Mouse (Mus musculus): ENCODE measurements around the gene Lrrc1. TPM values are rescaled to one million over a fixed set of nuclear protein-coding genes. Genes with fewer than 3 reads are reported as not detected.

Gene Lrrc1
- polyA plus RNA-seq, 1 experiment = 33.2 TPM

DNA sequence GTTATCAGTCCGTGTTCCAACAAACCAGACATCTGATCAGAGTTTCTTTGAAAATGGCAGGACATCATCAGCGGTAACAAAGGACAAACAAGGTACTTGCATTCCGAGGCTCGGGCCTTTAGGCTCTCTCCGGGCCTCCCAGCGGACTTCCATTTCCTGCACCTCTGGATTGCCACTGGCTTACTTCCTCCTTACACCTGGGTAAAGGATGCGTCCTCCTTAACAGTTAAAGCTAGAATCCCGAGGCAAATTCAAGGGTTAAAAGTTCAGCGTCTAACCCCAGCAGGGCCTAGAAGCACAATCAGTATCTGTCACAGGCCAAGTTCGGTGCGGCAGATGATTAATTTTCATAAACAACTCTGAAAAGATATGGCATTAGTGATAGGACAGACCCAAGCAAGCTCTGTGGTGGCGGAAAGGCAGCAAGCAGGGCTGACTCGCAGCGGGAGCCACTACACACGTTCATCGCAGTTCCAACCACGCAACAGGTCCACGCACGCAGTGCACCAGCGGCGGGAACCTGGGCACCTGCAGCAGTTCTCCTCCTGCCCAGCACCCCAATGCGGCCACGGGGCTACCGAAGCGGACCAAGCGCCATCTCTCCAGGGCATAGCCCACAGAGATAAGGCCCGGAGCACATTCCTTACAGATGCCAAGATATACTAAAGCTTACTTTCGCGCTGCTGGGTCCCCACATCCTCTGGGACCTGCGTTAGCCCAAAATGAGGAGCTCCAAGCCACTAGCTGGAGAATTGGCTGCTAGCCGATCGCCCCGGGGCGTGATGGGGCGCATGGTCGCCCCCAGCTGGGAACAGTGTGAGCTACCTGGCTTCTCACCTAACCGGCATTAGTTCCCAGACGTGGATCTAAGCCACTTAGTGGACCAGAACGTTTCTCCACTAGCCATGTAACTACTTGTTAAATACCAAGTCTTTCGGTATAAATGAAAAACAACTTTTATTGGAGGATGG lies 1.0 kb downstream of the Lrrc1 start:
- peak; percentile 56 for DNase-seq (ENCODE audit: low spot score)

DNA sequence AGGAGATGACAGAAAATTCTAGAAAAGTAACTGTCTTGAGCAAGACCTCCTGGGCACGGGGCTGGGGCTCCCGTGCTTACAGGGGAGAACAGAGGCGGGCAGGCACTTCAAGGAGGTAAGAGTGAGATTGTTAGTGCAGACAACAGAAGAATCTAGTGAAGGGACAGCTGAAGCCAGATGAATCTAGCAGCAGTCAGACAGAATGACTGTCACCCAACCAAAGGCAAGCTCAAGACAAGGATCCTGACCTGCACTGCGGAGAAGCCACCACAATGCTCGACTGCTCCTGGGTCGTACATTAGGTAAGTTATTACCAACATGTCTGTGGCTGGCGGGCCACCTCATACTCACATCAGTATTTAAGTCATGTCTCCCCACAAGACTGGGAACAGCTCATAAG lies 3.1 kb downstream of the Lrrc1 start:
- DNase-seq (ENCODE audit: low spot score) = no peak

DNA sequence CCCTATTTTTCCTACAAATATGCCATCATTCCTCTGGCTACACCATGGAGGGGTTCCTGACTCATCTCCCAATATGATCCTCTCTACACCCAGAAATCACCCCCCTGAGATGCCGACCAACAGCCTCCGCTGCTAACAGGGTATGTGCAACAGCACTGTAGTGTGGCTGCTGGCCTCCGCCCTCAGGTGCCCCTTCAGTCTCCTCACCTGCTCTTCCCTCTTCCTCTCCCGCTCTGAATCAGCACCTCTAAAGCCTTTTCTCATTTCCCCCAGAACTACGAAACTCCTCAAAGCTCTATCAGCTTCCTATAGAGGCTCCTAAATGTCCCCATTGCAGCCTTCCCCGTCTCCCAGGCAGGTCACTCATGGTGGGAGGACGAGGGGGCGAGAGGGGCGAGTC lies 5.4 kb downstream of the Lrrc1 start:
- DNase-seq (ENCODE audit: low spot score) = no peak

DNA sequence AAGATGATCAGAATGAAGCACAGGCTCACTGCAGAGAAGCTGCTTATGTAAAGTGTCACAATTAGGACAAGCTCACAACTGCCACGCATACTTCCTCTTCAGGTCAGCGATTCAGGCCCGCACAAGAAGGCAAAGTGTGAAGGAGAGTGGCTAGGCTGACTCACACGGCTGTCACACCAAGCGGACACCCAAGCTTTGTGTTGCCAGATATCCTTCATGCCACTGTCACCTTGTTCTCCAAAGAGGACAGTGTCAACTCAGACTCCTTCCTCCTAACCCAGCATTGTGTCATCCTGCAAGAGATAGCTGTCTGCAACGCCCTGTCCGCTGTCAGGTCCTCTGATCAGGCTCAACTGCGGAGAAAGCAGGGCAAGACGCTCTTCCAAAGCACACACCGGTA lies 7.3 kb downstream of the Lrrc1 start:
- DNase-seq (ENCODE audit: low spot score) = no peak

DNA sequence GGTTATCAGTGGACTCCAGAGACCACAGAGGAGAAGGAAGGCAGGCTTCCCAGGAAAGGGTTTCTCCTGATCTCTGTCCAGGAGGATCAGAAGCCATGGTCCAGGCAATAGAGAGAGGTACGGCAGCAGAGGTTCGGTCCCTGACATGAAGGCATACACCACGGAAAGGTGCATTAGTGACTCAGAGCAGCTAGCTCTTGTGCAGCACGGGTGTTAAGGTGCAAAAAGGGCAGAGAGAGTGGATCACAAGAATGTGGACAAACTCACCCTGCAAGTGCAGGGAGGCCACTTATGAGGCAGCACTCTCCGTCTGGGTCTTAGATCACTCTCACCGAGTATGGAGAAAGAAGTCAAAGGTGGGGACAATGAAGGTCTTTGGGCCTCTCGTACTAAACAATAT lies 7.8 kb downstream of the Lrrc1 start:
- DNase-seq (ENCODE audit: low spot score) = no peak

DNA sequence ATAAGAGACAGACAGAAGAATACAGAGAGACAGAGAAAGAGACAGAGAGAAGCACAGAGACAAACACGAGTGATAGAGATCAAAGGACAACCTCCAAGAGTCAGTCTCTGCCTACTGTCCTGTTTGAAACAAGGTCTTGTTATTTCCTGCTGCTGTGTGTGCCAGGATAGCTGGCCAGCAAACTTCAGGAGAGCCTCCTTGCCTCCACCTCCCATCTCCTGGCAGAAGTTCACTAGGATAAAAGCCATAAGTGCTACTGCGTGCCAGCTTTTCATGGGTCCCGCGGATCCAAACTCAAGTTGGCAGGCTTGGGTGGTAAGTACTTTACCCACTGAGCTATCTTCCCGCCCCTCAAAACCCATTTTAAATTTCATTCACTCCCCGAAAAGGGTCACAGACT lies 8.4 kb downstream of the Lrrc1 start:
- DNase-seq (ENCODE audit: low spot score) = no peak

DNA sequence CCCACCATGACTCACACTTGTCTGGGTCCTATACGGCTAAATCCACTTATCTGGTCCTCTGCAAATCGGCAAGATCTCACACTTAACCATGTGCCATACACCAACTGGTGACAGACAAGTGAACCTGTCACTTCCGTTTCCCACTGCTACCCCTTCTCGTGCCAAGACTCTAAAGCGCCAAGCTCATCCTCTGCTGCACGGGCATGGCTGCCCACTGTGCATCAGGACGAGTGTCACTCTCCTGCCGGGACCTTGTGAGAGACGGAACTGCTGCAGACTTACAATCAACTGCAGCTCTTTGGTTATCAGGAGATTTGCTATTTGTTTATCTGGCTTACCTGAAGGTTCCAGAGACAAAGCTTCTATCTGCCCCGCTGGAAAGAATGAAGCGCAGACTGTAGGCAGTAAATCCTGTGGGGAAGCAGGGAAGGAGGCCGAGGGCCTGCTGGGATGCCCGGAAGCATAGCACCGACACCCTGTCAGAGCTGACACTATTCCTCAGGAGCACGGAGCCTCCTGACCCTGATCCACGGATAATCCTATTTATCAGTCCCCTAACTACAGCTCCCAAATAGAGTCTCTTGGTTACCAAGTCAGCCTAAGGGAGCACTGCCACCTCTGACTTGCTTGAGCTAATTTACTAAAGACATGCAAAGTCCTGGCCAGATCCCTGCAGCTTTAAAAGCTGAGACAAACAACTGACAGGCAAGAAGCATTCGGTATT lies 9.5 kb downstream of the Lrrc1 start:
- no peak for DNase-seq (ENCODE audit: low spot score)

DNA sequence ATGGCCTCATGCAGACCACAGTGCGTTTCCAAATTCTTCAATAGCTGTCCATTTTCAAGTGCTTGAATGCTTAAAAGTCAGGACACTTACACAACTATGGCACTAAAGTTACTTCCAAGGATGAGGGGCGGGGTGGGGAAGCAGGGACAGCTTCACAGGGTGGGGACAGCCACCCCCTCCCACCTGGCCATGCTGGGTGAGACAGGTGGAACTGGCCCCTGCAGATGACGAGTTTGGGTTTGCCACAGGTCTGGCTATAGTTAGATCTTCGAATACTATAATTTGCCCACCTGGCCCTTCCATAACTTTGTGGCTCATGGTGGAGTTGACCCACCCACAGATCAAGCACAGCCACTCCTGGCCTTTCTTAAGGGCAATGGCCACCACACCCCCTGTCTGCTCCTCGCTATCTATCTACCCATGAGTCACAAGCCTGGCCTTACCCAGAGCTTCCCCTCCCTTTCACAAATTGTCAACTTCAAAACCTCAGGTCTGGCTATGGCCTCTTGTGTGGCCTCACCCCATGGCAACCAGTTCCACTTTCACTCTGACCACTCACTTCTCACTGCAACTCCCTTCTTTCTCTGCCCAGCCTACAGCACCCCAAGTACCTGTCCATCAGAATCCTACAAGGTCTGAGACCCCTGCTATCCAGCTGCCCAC lies 16.2 kb downstream of the Lrrc1 start:
- no peak for DNase-seq (ENCODE audit: low spot score)

DNA sequence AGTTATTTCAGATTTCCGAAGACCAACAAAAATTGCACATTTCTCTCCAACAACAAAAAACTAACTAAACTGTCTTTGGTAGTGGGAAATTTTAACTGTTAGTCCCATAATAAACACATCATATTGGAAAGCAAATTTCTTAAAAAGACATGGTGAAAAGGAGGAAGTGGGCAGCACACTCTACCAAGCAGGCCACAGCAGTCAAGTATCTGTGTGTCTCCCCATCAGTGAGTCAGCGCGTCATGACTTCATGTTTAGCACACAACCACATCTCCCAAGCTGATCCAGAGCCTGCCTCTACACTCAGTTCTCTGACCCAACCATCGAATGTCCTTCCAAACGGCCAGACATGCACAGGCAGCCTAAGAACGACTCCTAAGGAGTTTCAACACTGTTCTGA lies 17.5 kb downstream of the Lrrc1 start:
- DNase-seq (ENCODE audit: low spot score) = no peak

DNA sequence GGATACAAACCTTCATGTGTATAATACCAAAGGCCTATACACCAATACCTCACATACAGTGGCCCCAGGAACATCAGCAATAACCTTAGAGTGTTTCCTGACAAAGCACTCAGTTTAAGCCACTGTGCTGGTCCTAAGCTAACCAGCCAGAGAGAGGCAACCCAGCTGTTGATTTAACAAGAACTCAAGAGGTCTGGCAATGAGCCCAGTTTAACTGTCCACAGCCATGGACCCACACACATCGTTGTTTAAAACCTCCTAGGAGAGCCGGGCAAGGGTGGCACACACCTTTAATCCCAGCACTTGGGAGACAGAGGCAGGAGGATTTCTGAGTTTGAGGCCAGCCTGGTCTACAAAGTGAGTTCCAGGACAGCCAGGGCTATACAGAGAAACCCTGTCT lies 18.0 kb downstream of the Lrrc1 start:
- DNase-seq (ENCODE audit: low spot score) = no peak

DNA sequence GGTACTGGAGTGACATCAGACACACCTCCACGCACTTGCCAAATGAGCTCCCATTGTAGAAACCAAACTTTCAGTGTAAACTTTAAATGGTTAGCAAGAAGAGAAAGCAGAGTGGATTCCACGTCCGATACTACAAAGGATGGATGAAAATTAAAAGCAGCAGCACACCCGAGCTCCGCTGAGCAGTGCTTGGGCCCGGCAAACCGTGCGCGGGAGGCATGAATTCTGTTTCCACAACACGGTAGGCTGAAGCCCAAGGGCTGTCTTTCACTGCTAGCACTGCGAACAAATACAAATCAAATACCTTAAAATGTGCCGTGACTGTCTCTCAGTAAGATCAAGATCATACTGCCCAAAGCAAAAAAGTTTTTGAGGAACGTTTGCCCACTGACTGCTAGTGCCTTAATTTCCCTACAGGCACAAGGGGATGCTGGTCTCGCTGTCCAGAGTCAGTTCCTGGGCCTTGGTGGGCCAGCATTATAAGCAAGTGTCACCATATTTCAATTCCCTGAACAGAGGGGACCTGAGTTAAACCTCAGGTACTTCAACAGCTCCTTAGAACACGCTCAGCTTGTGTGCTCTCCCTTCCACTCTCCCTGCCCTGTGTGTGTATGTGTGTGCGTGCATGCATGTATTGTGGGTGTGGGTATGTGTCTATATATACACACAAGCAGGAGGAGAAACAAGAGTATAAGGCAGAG lies 18.9 kb downstream of the Lrrc1 start:
- DNase-seq (ENCODE audit: low spot score) = no peak

DNA sequence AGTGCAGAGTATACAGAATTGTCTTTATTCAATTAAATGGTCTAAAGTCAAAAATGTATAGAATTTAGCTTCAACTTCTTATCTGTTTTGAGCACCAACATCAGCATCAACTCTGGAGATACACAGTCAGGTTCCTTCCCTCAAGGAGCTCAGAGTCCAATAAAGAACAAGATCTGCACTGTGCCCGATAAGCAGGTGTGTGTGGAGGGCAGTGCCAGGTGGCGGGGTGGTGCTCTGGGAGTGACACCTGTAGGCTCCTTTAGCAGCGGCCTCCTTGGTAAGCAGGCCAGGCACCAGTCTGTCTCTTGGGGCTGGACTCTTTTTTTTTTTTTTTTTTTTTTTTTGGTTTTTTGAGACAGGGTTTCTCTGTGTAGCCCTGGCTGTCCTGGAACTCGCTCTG lies 20.9 kb downstream of the Lrrc1 start:
- DNase-seq (ENCODE audit: low spot score) = no peak

DNA sequence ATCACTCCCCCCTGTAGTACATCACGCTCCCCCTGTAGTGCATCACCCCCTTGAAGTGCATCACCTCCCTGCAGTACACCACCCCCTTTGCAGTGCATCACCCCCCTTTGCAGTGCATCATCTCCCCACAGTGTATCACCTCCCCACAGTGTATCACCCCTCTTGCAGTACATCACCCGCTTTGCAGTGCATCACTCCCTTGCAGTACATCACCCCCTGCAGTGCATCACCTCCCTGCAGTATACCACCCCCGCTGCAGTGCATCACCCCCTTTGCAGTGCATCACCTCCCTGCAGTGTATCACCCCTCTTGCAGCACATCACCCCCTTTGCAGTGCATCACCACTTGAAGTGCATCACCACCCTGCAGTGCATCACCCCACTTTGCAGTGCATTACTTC lies 22.2 kb downstream of the Lrrc1 start:
- DNase-seq (ENCODE audit: low spot score) = no peak

DNA sequence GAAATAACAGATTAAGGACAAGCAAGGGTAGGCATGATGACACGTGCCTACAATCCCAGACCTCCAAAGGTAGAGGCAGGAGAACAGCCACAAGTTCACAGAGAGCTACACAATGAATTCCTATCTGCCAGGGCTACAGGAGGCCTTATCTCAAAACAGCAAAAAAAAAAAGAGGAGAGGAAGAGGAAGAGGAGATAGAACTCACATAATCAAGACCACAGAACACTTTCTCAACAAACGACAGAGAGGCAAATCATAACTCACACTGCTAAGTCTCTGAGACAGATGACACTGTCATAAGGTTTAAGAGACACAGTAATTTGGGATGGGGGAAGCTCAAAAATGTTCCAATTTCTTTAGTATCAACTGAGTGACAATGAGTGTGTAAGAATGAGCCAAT lies 25.5 kb downstream of the Lrrc1 start:
- no peak for DNase-seq (ENCODE audit: low spot score)

DNA sequence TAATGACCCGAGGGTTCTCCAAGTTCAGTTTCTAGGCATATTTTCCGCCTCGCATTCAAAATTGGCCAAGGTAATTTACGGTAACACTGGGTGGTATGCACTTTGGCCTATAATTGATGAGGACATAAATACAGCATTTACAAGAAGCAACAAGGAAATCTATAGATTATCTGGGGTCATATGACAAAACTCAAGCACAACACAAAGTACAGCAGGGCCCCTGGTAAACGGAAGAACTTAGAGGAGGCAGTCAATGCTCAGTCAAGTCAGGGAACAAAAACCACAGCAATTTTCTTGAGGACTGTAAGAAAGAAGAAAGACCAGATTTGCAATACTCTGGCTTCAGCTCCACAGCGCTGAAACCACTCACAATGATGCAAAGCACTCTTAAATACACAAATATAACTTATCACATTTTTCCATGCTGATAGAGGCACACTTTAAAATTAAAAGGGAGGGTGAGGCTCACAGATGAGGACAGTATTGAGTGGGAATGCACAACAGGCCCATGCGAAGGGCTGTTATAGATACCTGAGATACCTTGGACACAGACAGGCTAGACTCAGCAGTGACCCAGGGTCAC lies 27.8 kb downstream of the Lrrc1 start:
- DNase-seq (ENCODE audit: low spot score) = no peak

DNA sequence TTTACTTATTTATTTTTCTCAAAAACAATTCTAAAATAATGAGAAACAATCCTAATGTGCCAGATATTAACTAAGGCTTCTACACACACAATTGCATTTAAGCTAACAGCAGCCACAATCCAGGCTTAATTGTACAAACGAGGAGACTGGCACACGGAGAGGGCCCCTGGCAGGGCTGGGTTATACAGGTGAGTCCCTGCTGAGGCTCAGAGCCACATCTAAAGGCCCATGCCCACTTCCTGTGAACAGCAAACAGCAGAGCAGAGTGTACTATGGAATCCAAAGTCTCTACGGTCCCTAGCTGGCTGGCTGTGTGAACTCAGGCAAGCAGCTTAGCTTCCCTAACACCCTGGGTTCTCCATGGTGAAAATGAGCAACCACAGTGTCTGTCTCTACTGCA lies 30.8 kb downstream of the Lrrc1 start:
- DNase-seq (ENCODE audit: low spot score) = no peak

DNA sequence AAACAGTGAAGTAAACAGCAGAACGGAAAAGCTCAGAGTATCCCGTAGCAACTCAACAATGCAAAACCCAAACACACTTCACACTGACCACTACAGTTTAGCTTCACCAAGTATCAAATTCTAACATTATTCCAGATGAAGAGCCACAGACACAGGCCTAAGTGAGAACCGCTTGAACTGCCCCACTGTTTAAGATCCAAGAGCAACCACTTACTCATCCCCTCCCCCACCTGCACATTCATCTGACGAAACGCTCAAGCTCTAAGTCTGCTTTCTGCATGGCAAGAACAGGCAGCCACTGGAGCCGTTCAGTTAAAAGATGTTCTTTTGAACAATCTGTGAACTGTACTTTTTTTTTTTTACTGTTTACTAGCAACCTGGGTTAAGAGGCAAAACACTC lies 32.5 kb downstream of the Lrrc1 start:
- DNase-seq (ENCODE audit: low spot score) = no peak

DNA sequence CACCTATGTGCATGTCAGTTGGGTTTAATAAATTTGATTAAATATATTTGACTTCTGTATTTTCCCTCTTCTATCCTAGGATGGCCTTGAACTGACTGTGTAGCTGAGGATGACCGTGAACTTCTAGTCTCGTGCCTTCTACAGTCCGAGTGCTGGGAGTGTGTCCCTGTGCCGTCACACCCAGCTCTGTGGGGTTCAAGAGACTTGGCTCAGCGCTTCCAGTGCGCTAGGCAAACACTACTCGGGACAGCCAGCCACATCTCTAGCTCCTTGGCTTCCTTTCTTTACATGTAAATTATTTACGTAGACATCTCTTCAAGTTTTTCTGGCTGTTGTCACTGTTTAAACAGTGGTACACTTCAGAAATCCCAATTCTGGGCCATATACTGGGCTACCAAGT lies 34.1 kb downstream of the Lrrc1 start:
- DNase-seq (ENCODE audit: low spot score) = no peak

DNA sequence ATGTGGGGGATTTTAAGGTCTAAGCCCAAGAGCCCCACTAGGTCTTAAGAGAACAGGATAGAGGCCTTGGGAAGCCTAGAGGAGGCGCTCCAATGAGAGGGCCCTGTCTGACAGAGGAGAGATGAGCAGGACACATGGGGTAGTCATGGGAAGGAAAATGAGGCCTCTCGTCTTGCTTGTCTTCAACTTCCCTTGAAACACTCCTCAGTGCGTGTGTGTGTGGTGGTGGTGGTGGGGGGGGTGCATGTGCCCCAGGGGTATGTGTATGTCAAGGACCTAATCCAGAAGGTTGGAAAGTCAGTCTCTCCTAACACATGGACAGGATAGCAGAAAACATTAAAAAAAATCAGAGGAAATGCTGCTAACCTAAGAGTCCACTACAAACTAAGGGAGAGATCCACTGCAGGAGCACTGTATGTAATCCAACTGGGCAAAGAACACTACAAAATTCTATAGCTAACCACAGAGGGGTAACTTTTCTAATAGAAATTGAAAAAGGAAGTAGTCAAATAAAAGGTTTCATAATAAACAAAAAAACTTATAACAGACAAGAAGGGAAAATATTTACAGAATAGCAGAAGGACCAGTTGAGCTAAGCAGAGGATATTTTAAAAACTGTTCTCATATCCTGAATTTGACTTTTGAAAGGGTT lies 36.8 kb downstream of the Lrrc1 start:
- no peak for DNase-seq (ENCODE audit: low spot score)

DNA sequence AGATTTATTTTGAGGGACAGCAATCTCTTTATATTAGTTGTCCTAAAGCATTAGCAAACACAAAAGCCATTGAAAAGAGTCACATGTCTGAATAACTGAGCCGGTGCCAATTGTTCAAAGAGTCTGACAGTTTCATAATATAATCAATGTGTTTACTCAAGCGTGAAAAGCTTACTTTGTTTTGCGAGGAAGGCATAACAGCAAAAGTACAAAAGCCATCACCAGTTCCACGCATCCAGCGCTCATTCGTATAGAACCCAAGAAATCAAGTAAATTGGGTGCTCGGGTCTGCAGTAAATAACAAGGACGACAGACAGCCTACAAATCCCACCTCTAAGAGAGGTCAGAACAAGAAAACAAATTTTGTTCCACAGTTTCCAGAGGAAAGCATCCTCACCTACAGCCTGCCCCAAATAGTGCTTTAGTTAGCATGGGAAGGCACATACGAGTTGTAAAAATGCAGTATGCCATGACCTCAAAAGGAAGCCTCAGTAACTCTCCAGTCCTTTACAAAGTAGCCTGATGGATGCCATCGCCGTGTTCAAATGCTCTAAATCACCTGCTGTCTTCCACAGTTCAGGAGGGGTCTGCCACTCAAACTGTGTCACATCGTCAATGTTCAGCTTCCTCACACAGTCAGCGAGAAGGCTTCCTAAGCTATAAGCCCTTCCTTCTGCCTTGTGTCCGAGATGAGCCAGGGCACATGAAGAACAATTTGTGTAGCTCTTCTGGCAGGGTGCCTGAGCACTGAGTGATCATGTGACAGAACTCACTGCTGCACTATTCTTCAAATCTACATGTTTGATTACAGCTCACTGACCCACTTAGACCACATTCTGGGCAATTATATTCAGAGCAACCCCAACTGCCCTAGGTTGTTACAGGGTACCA lies 41.9 kb downstream of the Lrrc1 start:
- no peak for DNase-seq (ENCODE audit: low spot score)
